Mouse (Mus musculus) splenic B cell, adult 2 months (primary cell): ENCODE measurements around the gene Zrsr1.

Experiments
- DNase-seq: peaks from one replicate; pipeline ENCODE4 v3.0.0-alpha.2; 2011; ENCODE audit warnings: low read depth, low spot score
- H3K27me3 ChIP-seq: 2 replicates; pipeline ENCODE4 v1.6.1; 2012; ENCODE audit warnings: mild to moderate bottlenecking, low read length, moderate library complexity, mixed read lengths; ENCODE audit not compliant: control insufficient read depth, poor library complexity, insufficient read depth, severe bottlenecking
- H3K36me3 ChIP-seq: 2 replicates; pipeline ENCODE4 v1.6.1; 2012; ENCODE audit warnings: mild to moderate bottlenecking, low read length, moderate library complexity, mixed read lengths; ENCODE audit not compliant: control insufficient read depth, poor library complexity, insufficient read depth, severe bottlenecking

The Zrsr1 gene

GRCm38 (mm10) chr11:23008824-23009200 lies 37.0 kb downstream of the Zrsr1 start:
- DNase-seq, result no peak
- Histone ChIP-seq H3K27me3 (no peaks in the 10 kb centered on the region), H3K36me3 (peaks cover 6% of the 10 kb centered on the region)

GRCm38 (mm10) chr11:23013096-23013495 lies 41.3 kb downstream of the Zrsr1 start:
- Histone ChIP-seq H3K27me3 (no peaks in the 10 kb centered on the region), H3K36me3 (no peaks in the 10 kb centered on the region)
- no peak for DNase-seq

- Histone ChIP-seq H3K27me3 (no peaks in the 10 kb centered on the region), H3K36me3 (no peaks in the 10 kb centered on the region)
- DNase-seq, result peak; percentile 56
Measured at GRCm38 (mm10) chr11:23013580-23014294, 41.9 kb downstream of the Zrsr1 start.

- H3K36me3 ChIP-seq, result no peaks in the 10 kb centered on the region
- no peak for DNase-seq
- no peaks in the 10 kb centered on the region for H3K27me3 ChIP-seq
Measured at GRCm38 (mm10) chr11:23014996-23015395, 43.2 kb downstream of the Zrsr1 start.

- Histone ChIP-seq H3K27me3 (no peaks in the 10 kb centered on the region), H3K36me3 (no peaks in the 10 kb centered on the region)
- DNase-seq, result no peak
Measured at GRCm38 (mm10) chr11:23017943-23018342, 46.1 kb downstream of the Zrsr1 start.

- no peaks in the 10 kb centered on the region for H3K27me3 ChIP-seq
- no peak for DNase-seq
- no peaks in the 10 kb centered on the region for H3K36me3 ChIP-seq
Measured at GRCm38 (mm10) chr11:23020116-23020770, 48.4 kb downstream of the Zrsr1 start.

GRCm38 (mm10) chr11:23020841-23021240 lies 49.0 kb downstream of the Zrsr1 start:
- Histone ChIP-seq H3K27me3 (no peaks in the 10 kb centered on the region), H3K36me3 (no peaks in the 10 kb centered on the region)
- DNase-seq, result no peak

GRCm38 (mm10) chr11:23023155-23023554 lies 51.4 kb downstream of the Zrsr1 start:
- no peaks in the 10 kb centered on the region for H3K27me3 ChIP-seq
- no peak for DNase-seq
- no peaks in the 10 kb centered on the region for H3K36me3 ChIP-seq

- Histone ChIP-seq H3K27me3 (no peaks in the 10 kb centered on the region), H3K36me3 (no peaks in the 10 kb centered on the region)
- no peak for DNase-seq
Measured at GRCm38 (mm10) chr11:23024169-23024568, 52.4 kb downstream of the Zrsr1 start.
